Mouse (Mus musculus): ENCODE measurements around the gene Polr2g.
A peak's percentile ranks its signal among the peaks of the same experiment; 100 is the strongest.
"Not testable (repeated sequence)": the region's sequence is repeated elsewhere in the genome, so short reads cannot be mapped to it uniquely, and the experiment has no call there.

The Polr2g gene

DNA sequence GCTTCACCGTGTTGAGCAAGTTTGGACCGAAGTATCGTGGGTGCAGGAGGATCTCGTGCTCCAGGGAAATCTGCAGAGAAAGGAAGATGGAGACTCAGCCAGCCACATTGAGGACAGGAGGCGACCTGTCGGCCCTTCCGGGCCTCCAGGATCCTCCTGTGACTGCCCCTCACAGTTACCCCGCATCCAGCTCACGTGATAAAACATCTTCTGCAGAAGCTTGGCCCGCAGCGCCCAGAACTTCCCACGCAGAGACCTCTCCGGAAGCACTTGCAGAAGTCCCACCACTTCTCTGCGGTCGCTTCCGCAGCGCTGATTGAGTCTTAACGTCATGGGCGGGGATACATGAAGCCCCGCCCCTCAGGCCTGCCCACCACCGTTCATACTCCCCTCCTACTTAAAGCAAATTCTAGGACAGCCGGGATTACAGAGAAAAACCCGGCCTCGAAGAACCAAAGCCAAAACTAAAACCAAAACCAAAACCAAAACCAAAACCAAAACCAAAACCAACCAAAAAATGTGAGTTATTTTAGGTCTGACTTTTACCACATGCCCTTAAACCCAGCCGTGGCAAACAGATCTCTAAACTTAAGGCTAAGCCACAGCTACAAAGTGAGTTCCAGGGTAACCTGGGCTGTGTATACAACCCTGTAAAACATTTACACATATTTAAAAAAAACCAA is at the start of gene Polr2g:
TSS of gene Polr2g (minus strand) at position 314 of the 683 bp plus-strand sequence.
- peak; percentile 88 for DNase-seq (ENCODE audit: low read depth)

DNA sequence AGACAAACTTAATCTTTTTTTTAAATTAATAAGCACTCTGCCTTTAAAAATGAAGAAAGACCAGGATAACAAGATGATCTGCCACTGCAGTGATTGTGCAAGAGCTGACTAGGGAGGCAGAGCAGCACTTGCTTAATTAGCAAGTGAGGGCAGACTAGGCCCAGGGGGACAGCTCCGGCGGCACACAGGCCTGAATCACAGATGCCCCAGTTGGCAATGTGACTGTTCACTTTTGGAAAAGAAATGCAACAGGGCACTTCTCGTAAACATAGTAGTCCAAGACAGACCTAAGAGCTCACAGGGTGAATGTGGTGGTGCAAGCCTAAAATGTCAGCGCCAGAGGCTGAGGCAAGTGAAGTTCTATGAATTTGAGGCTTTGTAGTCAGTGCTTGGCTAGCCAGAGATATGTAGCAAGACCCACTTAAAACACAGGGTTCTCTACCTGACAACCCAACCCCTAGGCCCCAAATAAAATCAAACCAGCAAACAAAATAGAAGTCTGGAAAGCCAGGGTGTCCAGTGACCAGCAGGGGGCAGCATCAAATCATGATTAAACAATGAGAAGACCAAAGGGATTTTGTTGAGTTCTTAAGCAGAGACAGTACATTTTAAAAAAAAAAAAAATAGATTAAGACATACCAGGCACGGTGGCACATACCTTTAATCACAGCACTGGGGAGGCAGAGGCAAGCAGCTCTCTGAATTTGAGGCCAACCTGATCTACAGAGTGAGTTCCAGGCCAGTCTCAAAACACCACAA is 46.2 kb upstream of the Polr2g start:
- DNase-seq (ENCODE audit: low read depth): peak; percentile 38

DNA sequence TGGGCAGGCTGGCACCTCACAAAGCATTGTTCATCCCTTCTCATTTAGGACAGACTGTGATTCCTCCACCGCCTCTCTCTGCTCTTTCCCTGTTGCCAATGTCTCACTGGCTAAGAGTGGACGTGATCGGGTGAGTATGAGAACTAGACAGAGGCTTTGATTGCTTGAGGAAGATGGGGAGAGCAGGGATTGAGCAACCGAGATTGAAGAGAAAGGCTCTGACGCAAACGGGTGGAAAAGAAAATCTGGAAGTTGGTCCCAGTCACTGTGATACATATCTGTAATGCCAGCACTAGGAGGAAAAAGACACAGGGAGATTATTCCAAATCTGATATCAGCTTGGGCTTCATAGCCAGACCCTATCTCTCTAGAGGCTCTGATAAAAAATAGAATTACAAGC is 44.6 kb upstream of the Polr2g start:
- no peak for DNase-seq (ENCODE audit: low read depth)

- DNase-seq (ENCODE audit: low read depth): no peak
Measured at GRCm38 (mm10) chr19:8841012-8841411, 42.6 kb upstream of the Polr2g start.

DNA sequence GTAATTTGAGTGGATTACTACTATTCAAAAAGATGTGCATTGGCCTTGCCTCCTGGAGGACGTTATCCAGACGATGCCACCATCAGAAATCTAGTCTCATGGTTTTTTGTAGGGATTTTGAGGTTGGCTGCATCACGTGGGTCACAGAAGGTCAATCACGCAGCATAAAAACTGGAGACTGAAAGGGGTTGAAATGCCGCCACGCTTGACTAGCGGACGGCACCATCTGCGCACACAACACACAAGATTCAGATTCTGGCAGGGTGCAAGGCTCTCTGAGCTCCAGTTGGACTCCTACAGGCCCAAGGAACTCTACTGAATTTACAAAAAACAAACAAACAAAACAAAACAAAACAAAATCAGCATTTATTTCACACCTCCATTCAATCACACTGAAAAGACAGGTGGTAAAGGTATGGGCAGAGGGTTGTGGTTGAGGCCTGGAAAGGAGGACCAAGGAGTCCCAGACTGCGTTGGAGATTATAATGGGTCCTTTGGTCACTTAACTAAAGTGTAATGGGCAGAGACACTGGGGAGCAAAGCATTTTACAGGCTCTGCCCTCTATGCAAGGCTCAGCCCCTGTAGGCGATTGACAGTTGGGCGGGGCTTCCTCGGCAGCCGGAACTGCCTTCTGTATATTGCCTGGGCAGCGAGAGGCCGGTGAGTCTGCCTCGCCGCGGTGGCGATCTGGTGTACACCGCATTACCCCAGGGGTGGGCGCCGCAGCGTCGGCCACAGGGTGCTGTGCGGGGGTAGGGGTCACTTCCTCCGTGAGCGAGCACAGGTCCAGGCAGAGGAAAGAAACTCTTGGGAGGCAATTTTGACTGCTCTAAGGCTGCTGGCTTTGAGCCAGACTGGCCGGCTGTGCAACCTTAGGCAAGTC is 41.8 kb upstream of the Polr2g start:
- peak; percentile 34 for DNase-seq (ENCODE audit: low read depth)

DNA sequence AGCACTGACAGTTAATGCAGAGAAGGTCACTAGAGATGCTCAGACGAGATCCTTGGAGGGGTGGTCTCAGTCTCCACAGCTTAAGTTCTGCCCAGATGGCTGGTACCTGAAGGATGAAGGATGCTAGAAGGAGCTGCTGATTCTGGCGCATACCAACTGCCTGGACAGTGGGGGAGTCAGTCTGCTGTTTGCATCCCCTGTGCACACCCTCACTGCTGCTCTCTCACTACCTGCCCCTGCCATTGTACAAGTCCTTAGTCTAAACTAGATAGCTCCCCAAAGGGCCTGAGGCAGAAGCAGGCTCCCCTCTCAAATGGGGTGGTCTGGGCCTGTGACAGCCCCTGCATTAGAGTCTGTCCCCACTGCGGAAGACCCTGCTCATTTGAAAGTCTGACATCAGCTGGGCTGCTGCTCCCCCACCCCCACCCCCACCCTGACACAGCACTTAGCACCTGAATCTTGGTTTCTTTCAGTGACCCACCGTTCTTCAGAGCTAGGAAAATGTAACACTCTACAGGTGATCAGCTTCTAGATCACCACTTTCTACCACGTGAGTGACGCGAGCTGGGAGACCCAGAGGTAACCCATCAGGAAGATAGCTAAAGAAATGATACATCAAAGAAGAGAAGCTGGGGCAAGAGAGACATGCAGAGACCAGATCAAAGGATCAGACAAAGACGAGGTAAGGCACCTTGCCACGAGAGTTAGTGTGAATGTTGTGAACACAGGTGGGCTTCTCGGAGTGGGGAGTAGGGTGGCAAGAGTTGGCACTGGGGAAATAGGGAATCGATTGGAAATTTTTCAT is 40.9 kb upstream of the Polr2g start, which contains the start of gene Gng3:
TSS of gene Gng3 (minus strand) at position 92 of the 805 bp plus-strand sequence.
- DNase-seq (ENCODE audit: low read depth): no peak

- DNase-seq (ENCODE audit: low read depth): no peak
Measured at GRCm38 (mm10) chr19:8838041-8838730, 39.8 kb upstream of the Polr2g start.

DNA sequence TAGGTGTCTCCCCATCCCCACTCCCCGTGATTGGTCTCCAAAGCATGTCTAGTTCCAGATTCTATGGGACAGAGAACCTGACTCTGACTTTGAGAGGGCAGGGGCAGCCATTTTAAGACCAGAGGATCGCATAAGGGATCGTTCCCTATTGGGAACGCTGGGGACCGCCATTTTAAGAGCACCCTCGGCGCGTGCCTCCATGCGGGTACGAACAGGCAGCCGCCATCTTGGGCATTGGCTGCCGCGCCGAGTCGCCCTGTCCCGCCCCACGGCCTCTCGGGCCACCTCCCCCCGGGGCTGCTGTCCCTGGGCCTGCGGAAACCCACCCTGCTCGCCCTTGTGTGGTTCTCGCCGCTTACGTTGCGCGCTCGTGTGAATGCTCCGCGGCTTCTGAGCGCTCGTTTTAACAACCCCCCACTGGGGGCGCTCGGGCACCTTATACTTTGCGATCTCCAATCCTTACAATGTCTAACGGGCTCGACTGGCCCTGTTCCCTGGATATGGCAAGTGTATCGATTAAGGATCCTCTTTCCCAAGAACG is 38.9 kb upstream of the Polr2g start, which contains the start of gene Bscl2:
TSS of gene Bscl2 (plus strand) at position 217 of the 541 bp plus-strand sequence.
- DNase-seq (ENCODE audit: low read depth): peak; percentile 36

DNA sequence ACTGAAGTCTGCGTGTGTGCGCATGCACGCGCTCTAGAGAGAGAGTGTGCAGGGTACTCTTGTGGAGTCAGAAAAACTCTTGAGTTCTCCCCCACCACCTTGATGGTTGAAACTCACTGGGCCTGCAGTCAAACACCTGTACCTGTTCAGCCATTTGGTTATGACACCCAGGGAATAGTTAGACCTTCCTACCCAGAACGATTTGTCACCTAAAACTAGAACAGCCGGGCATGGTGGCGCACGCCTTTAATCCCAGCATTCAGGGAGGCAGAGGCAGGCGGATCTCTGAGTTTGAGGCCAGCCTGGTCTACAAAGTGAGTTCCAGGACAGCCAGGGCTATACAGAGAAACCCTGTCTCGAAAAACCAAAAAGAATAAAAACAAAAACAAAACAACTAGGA is 38.0 kb upstream of the Polr2g start:
- DNase-seq (ENCODE audit: low read depth): not testable (repeated sequence)

DNA sequence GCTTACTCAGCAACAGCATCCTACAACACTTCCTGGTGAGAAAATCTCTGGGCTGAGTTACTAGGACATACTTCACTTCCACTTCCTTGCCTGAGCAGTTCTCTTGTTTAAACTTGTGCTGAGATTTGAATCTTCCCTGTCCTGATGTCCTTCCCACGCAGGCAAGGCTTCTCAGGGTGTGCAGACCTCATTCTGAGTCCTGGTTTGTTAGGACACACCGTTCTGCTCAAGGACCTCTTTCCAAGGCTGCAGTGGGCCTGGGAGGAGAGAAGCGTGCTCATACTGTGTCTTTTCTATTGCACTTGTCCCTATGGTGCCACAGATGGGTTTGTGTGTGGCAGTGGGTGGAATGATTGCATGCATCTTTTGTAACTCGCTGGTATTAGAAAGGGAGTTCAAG is 34.6 kb upstream of the Polr2g start:
- no peak for DNase-seq (ENCODE audit: low read depth)

- no peak for DNase-seq (ENCODE audit: low read depth)
Measured at GRCm38 (mm10) chr19:8831262-8831661, 32.9 kb upstream of the Polr2g start.

DNA sequence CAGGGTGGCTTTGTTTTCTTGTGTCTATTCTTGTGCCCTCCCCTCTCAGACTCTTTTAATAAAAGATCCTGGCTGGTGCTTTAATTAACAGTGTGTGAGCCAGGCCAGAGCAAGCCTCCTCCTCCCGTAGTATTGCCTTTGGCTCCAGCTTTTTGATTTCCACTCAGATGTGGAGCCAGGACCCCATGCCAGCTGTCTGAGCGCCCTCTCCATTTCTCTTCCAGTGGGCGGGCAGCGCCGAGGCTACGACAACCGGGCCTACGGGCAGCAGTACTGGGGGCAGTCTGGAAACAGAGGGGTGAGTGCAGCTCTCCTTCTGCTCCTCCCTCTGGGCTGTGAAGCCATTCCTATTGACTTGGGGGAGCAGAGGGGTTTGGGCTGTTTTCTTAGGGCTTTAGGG is 32.3 kb upstream of the Polr2g start:
- DNase-seq (ENCODE audit: low read depth): no peak

- DNase-seq (ENCODE audit: low read depth): no peak
Measured at GRCm38 (mm10) chr19:8829660-8830059, 31.3 kb upstream of the Polr2g start, which contains the start of gene AC129217.1. Gene AC129217.1 (plus strand): TSS chr19:8829773.

DNA sequence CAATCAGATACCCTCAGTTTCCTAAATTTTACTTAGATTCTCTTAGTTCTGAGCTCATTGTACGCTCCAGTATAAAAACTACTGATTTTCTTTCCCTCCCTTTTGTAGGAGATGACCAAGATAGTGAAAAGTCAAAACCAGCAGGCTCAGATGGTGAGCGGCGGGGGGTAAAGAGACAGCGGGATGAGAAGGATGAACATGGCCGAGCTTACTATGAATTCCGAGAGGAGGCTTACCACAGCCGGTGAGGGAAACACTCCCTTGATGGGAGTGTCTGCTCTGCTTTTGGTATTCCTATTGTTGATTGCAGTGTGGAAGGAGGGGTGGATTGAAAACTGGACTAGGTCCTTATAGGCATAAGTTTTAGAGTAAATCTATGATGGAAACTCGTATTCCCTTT is 24.3 kb upstream of the Polr2g start:
- no peak for DNase-seq (ENCODE audit: low read depth)

DNA sequence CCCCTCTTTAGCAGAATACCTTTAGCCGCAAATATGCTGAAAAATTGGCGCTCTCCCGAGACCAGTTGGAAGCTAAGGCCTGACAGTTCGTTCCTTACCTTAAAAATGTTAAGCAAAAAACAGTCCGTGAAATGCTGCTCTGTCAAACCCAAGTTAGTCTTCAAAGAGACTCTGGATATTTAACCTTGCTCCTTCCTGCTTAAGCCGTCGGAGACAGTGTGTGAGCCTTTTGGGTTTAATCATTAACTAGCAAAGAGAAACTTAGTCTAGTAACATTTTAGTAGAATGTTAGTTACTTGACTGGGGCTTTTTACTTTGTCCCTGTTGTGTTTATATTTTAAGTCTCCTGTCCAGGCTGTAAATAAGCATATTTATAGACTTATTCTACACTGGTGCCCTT is 22.8 kb upstream of the Polr2g start:
- no peak for DNase-seq (ENCODE audit: low read depth)

- DNase-seq (ENCODE audit: low read depth): no peak
Measured at GRCm38 (mm10) chr19:8820424-8820956, 22.1 kb upstream of the Polr2g start.

DNA sequence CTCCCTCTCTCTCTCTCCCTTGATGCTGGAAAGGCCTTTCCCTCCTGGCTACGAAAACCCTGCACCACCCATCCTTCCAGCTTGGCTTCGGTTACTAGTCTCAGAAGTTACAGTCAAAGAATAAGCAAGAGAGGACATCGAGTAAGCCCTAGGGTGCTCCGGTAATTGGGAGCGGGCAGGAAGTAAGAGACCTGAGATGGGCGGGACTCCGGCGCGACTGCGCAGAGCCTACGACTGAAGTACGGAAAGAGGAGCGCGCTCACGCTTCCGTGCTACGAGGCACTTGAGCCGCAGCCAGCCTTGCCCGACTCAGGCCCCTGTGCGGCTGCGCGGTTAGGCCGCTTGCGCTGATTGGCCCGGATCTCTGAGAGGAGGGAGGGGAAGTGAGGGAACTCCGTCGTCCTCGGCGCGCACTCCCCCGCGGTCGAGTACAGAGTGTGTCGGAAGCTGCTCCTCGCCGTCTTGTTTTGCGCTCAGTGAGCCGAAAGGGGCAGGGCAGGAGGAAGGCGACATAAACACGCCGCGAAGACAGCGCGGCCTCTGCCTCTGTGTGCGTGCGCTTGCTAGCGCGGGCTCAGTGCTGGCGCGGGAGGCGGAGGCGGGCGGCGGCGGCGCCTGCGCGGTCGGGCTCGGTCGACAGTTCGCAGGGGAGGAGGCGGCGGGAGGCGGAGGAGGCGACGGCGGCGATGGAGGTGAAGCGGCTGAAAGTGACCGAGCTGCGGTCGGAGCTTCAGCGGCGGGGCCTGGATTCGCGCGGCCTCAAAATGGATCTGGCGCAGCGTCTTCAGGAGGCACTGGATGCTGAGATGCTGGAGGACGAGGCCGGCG is 21.4 kb upstream of the Polr2g start, which contains the start of gene Hnrnpul2:
TSS of gene Hnrnpul2 (plus strand) at position 415 of the 828 bp plus-strand sequence.
- DNase-seq (ENCODE audit: low read depth): peak; percentile 99

DNA sequence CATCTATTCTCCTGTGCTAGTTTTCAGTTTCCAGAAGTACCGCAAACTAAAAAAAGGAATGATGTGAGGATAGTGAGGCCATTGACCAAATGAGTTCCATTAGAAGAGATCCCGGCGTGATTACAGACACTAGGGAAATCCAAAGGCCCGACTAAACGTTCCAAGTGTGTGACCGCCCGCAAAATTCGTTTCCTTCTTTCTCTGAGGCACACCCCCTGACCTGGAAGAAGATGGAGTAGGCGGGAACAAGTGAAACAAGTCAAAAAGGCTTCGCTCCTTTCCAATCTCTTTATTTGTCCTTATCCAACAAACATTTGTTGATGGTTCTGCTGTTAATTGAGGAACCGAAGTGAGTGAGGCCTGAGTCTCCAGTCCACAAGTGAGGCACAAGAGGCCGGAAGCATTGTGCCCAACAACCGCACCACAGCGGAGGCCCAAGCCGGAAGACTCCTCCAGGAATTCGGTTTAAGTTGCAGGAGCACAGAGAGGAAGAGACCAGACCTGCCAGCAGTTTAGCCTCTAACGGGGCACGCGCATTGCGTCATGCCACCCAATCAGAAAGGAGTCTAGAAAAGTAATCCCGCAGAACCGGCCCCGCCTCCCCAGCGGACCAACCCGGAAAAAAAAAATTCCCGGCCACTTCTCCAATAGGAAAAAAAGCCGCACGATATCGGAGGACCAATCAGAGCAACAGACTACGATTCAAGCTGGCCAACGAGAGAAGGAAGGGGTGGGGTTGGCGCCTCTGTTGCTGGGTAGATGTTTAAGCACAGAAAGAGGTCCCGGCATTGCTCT is 20.6 kb upstream of the Polr2g start, which contains the start of gene Ttc9c:
TSS of gene Ttc9c (minus strand) at position 533 of the 795 bp plus-strand sequence.
- DNase-seq (ENCODE audit: low read depth): peak; percentile 97

All from fibroblast of lung, adult 2 months (primary cell).